10 mouse cellular contexts compared by ENCODE assay signal in the genomic region with DNA sequence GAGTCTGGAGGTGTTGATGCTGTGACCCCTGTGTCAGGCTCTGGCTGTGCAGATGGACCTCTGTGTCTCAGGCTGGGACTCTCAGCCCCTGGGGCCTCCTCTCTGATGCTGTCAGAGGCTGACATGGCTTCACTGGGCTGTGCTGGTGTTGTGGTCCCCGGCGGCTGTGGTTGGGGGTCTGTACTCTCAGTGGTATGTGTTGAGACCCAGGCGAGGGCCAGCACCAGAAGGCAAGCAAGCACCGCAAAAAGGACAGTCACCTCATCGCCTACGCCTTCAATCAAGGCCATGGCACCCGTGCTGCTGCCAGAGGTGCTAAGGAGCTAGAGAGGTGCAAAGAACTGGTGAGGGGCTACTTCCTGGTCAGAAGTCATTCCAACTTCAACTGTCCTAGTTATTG. TPM values are rescaled to one million over a fixed set of nuclear protein-coding genes. Genes with fewer than 3 reads are reported as not detected.
DNase-seq lines count a peak whose midpoint lies in the region; ATAC-seq lines count a peak whose summit lies in the region.
"Had no signal": no experiment of that assay in that cellular context is flagged by ENCODE, and none has a peak within 500 bp of the region (broad histone marks: within the 10 kb centered on the region; RNA-seq: fewer than 3 reads in every experiment).

No protein-coding gene starts in this region.

- ATAC-seq in kidney, embryonic 15.5 days (replicated peaks; ENCODE audit: low FRiP score), result no peak
- ATAC-seq in embryonic facial prominence, embryonic 13.5 days (ENCODE audit: insufficient number of reproducible peaks, insufficient read depth, low FRiP score, low TSS enrichment, low read depth), result no peak
- no peak for ATAC-seq in hindbrain, embryonic 14.5 days (ENCODE audit: low FRiP score)
- no peak for ATAC-seq in midbrain, embryonic 14.5 days (ENCODE audit: low FRiP score, low TSS enrichment)
- ATAC-seq in granulocyte monocyte progenitor cell, adult 5-6 weeks (replicated peaks; ENCODE audit: poor library complexity, severe bottlenecking), result no peak

- peak overlapping the region; percentile 76 for H3K4me2 ChIP-seq in kidney, embryonic 15.5 days
- H3K4me2 ChIP-seq in embryonic facial prominence, embryonic 13.5 days, result peak overlapping the region; percentile 86; the same call in 1 of the 2 replicates
- peak overlapping the region; percentile 82 for H3K4me2 ChIP-seq in hindbrain, embryonic 14.5 days (replicated peaks)
- peak overlapping the region; percentile 86; the same call in 1 of the 2 replicates for H3K4me2 ChIP-seq in midbrain, embryonic 14.5 days (ENCODE audit: low read length)

- 90% methylated on average over 7 of the region's 7 CpGs for WGBS in kidney, embryonic 15.5 days
- 93% methylated on average over 7 of the region's 7 CpGs for WGBS in embryonic facial prominence, embryonic 13.5 days
- 94% methylated on average over 7 of the region's 7 CpGs for WGBS in hindbrain, embryonic 14.5 days
- whole genome bisulfite sequencing in midbrain, embryonic 14.5 days, result 91% methylated on average over 7 of the region's 7 CpGs

- H3K27me3 ChIP-seq in kidney, embryonic 15.5 days, result peaks cover 3% of the 10 kb centered on the region; the same call in 1 of the 2 replicates
- 0 out of 2 replicates have a peak, but pooled peaks cover 4% of the 10 kb centered on the region for H3K27me3 ChIP-seq in embryonic facial prominence, embryonic 13.5 days
- 0 out of 2 replicates have a peak, but pooled peaks cover 4% of the 10 kb centered on the region for H3K27me3 ChIP-seq in hindbrain, embryonic 14.5 days (ENCODE audit: control insufficient read depth, insufficient read depth, low read length)
- H3K27me3 ChIP-seq in midbrain, embryonic 14.5 days (ENCODE audit: control insufficient read depth, insufficient read depth, low read length), result no peaks in the 10 kb centered on the region

- no peak overlapping the region for H3K27ac ChIP-seq in kidney, embryonic 15.5 days
- H3K27ac ChIP-seq in embryonic facial prominence, embryonic 13.5 days, result no peak overlapping the region
- no peak overlapping the region for H3K27ac ChIP-seq in hindbrain, embryonic 14.5 days
- no peak overlapping the region for H3K27ac ChIP-seq in midbrain, embryonic 14.5 days (replicated peaks; ENCODE audit: low read depth, low read length)

- DNase-seq in kidney, postnatal 14 days, result no peak
- DNase-seq in hindbrain, embryonic 14.5 days (ENCODE audit: low spot score), result no peak
- no peak for DNase-seq in midbrain, embryonic 14.5 days
- DNase-seq in spleen, adult 18-20 months, result no peak
- no peak for DNase-seq in left cerebral cortex, adult 8-10 months (ENCODE audit: low spot score in 2 of 2)
- DNase-seq: adrenal gland, postnatal 36 days; cerebellum, postnatal 25 days had no signal

- H3K4me3 ChIP-seq in kidney, embryonic 15.5 days (replicated peaks), result peak overlapping the region; percentile 68; the same call in 1 of the 2 replicates
- no peak overlapping the region for H3K4me3 ChIP-seq in embryonic facial prominence, embryonic 13.5 days
- no peak overlapping the region for H3K4me3 ChIP-seq in hindbrain, embryonic 14.5 days (replicated peaks; ENCODE audit: low read length)
- H3K4me3 ChIP-seq in midbrain, embryonic 14.5 days (replicated peaks; ENCODE audit: low read depth, low read length), result no peak overlapping the region

- no peaks in the 10 kb centered on the region for H3K9me3 ChIP-seq in kidney, embryonic 15.5 days (replicated peaks)
- no peaks in the 10 kb centered on the region for H3K9me3 ChIP-seq in embryonic facial prominence, embryonic 13.5 days
- no peaks in the 10 kb centered on the region for H3K9me3 ChIP-seq in hindbrain, embryonic 14.5 days (ENCODE audit: control insufficient read depth, low read length)
- no peaks in the 10 kb centered on the region for H3K9me3 ChIP-seq in midbrain, embryonic 14.5 days (ENCODE audit: control insufficient read depth, low read length)

- H3K9ac ChIP-seq in kidney, embryonic 15.5 days, result no peak overlapping the region
- H3K9ac ChIP-seq in embryonic facial prominence, embryonic 13.5 days, result no peak overlapping the region
- no peak overlapping the region for H3K9ac ChIP-seq in hindbrain, embryonic 14.5 days
- H3K9ac ChIP-seq in midbrain, embryonic 14.5 days (replicated peaks; ENCODE audit: low read length), result no peak overlapping the region

- H3K36me3 ChIP-seq in kidney, embryonic 15.5 days, result peaks cover 23% of the 10 kb centered on the region
- peaks cover 22% of the 10 kb centered on the region for H3K36me3 ChIP-seq in embryonic facial prominence, embryonic 13.5 days
- H3K36me3 ChIP-seq in hindbrain, embryonic 14.5 days (replicated peaks; ENCODE audit: control insufficient read depth, insufficient read depth), result peaks cover 9% of the 10 kb centered on the region
- peaks cover 17% of the 10 kb centered on the region; the same call in 1 of the 2 replicates for H3K36me3 ChIP-seq in midbrain, embryonic 14.5 days (ENCODE audit: control insufficient read depth, insufficient read depth, low read length)

- H3K4me1 ChIP-seq in kidney, embryonic 15.5 days, result peaks cover 45% of the 10 kb centered on the region
- peaks cover 41% of the 10 kb centered on the region for H3K4me1 ChIP-seq in embryonic facial prominence, embryonic 13.5 days
- H3K4me1 ChIP-seq in hindbrain, embryonic 14.5 days (replicated peaks; ENCODE audit: control insufficient read depth, insufficient read depth, low read length), result peaks cover 36% of the 10 kb centered on the region
- H3K4me1 ChIP-seq in midbrain, embryonic 14.5 days (ENCODE audit: control insufficient read depth, insufficient read depth, low read length), result peaks cover 28% of the 10 kb centered on the region

RNA-seq across cellular contexts. Expression of gene Tmub1, which starts 1.0 kb away (rescaled TPM):
- 25.2 and 26.5 TPM in 2 replicates for polyA plus RNA-seq in kidney, embryonic 15.5 days (2015; fragmentation: Nextera tagmentation; extraction: Ambion mirVana)
- polyA plus RNA-seq in embryonic facial prominence, embryonic 13.5 days (2015; fragmentation: Nextera tagmentation; extraction: Ambion mirVana), result 20.2 and 22.8 TPM in 2 replicates
- polyA plus RNA-seq in hindbrain, embryonic 14.5 days (2014; fragmentation: Nextera tagmentation; extraction: Ambion mirVana), result 54.4 and 62.4 TPM in 2 replicates
- 51.0 and 64.1 TPM in 2 replicates for polyA plus RNA-seq in midbrain, embryonic 14.5 days (2014; fragmentation: Nextera tagmentation; extraction: Ambion mirVana)
- total RNA-seq in granulocyte monocyte progenitor cell, adult 5-6 weeks (2014; fragmentation: Nextera tagmentation), result 6.4 and 18.7 TPM in 2 replicates
- total RNA-seq in granulocyte monocyte progenitor cell, adult 5-6 weeks (2017), result 8.8 and 11.1 TPM in 2 replicates
- 10 to 100 TPM; 24.2 to 30.3 (median 27.3) TPM for total RNA-seq in left cerebral cortex, adult 8-10 months (2022)

RNA-seq across cellular contexts. Expression of gene Fastk, which starts 1.5 kb away (rescaled TPM):
- 116 and 125 TPM in 2 replicates for polyA plus RNA-seq in kidney, embryonic 15.5 days (2015; fragmentation: Nextera tagmentation; extraction: Ambion mirVana)
- 106 and 109 TPM in 2 replicates for polyA plus RNA-seq in embryonic facial prominence, embryonic 13.5 days (2015; fragmentation: Nextera tagmentation; extraction: Ambion mirVana)
- polyA plus RNA-seq in hindbrain, embryonic 14.5 days (2014; fragmentation: Nextera tagmentation; extraction: Ambion mirVana), result 92.8 and 92.9 TPM in 2 replicates
- polyA plus RNA-seq in midbrain, embryonic 14.5 days (2014; fragmentation: Nextera tagmentation; extraction: Ambion mirVana), result 91.8 and 105 TPM in 2 replicates
- 53.8 and 75.7 TPM in 2 replicates for total RNA-seq in granulocyte monocyte progenitor cell, adult 5-6 weeks (2014; fragmentation: Nextera tagmentation)
- 15.9 and 23.3 TPM in 2 replicates for total RNA-seq in granulocyte monocyte progenitor cell, adult 5-6 weeks (2017)
- total RNA-seq in left cerebral cortex, adult 8-10 months (2022), result 100 to 1,000 TPM; 128 to 142 (median 135) TPM

RNA-seq across cellular contexts. Expression of gene Agap3, which starts 5.3 kb away (rescaled TPM):
- 18.8 and 21.0 TPM in 2 replicates for polyA plus RNA-seq in kidney, embryonic 15.5 days (2015; fragmentation: Nextera tagmentation; extraction: Ambion mirVana)
- 31.5 and 31.6 TPM in 2 replicates for polyA plus RNA-seq in embryonic facial prominence, embryonic 13.5 days (2015; fragmentation: Nextera tagmentation; extraction: Ambion mirVana)
- 66.3 and 73.1 TPM in 2 replicates for polyA plus RNA-seq in hindbrain, embryonic 14.5 days (2014; fragmentation: Nextera tagmentation; extraction: Ambion mirVana)
- 65.1 and 79.0 TPM in 2 replicates for polyA plus RNA-seq in midbrain, embryonic 14.5 days (2014; fragmentation: Nextera tagmentation; extraction: Ambion mirVana)
- total RNA-seq in granulocyte monocyte progenitor cell, adult 5-6 weeks (2014; fragmentation: Nextera tagmentation), result 21.5 and 26.8 TPM in 2 replicates
- 19.4 and 31.8 TPM in 2 replicates for total RNA-seq in granulocyte monocyte progenitor cell, adult 5-6 weeks (2017)
- total RNA-seq in left cerebral cortex, adult 8-10 months (2022), result 100 to 1,000 TPM; 521 to 543 (median 525) TPM

RNA-seq across cellular contexts. Expression of gene Slc4a2, which starts 23.0 kb away (rescaled TPM):
- 42.3 and 42.7 TPM in 2 replicates for polyA plus RNA-seq in kidney, embryonic 15.5 days (2015; fragmentation: Nextera tagmentation; extraction: Ambion mirVana)
- 41.0 and 41.2 TPM in 2 replicates for polyA plus RNA-seq in embryonic facial prominence, embryonic 13.5 days (2015; fragmentation: Nextera tagmentation; extraction: Ambion mirVana)
- 21.1 and 23.6 TPM in 2 replicates for polyA plus RNA-seq in hindbrain, embryonic 14.5 days (2014; fragmentation: Nextera tagmentation; extraction: Ambion mirVana)
- 14.8 TPM in 2 replicates for polyA plus RNA-seq in midbrain, embryonic 14.5 days (2014; fragmentation: Nextera tagmentation; extraction: Ambion mirVana)
- total RNA-seq in granulocyte monocyte progenitor cell, adult 5-6 weeks (2014; fragmentation: Nextera tagmentation), result 20.9 and 28.9 TPM in 2 replicates
- 13.5 and 29.3 TPM in 2 replicates for total RNA-seq in granulocyte monocyte progenitor cell, adult 5-6 weeks (2017)
- total RNA-seq in left cerebral cortex, adult 8-10 months (2022), result 10 to 100 TPM; 31.0 to 52.6 (median 39.2) TPM

RNA-seq across cellular contexts. Expression of gene Cdk5, which starts 23.3 kb away (rescaled TPM):
- polyA plus RNA-seq in kidney, embryonic 15.5 days (2015; fragmentation: Nextera tagmentation; extraction: Ambion mirVana), result 50.1 and 52.2 TPM in 2 replicates
- 55.7 and 62.1 TPM in 2 replicates for polyA plus RNA-seq in embryonic facial prominence, embryonic 13.5 days (2015; fragmentation: Nextera tagmentation; extraction: Ambion mirVana)
- polyA plus RNA-seq in hindbrain, embryonic 14.5 days (2014; fragmentation: Nextera tagmentation; extraction: Ambion mirVana), result 115 and 123 TPM in 2 replicates
- polyA plus RNA-seq in midbrain, embryonic 14.5 days (2014; fragmentation: Nextera tagmentation; extraction: Ambion mirVana), result 110 and 136 TPM in 2 replicates
- total RNA-seq in granulocyte monocyte progenitor cell, adult 5-6 weeks (2014; fragmentation: Nextera tagmentation), result 24.4 and 36.9 TPM in 2 replicates
- total RNA-seq in granulocyte monocyte progenitor cell, adult 5-6 weeks (2017), result 20.7 and 22.4 TPM in 2 replicates
- 100 to 1,000 TPM; 121 to 136 (median 129) TPM for total RNA-seq in left cerebral cortex, adult 8-10 months (2022)
